Mouse (Mus musculus): ENCODE data around the gene 4933434E20Rik. TPM values are rescaled to one million over a fixed set of nuclear protein-coding genes. Genes with fewer than 3 reads are reported as not detected.

Gene 4933434E20Rik
- polyA plus RNA-seq, 1 experiment from 2014 or later = 206 TPM

DNA sequence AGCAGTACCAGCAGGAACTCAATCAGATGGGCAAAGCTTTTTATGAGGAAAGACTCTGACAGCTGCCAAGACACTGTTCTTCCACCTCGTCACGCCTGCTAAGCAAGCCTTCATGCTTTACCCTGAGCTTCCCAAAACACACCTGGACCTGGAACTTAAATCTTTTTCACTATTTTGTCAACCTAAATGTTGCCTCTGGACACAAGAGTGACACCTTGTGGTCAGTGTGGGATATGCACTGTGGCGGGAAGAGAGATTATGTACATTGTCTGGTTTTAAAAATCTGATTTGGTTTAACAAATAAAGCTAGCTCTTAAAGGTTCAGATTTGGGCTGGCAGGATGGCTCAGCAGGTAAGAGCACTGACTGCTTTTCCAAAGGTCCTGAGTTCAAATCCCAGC lies 14.1 kb downstream of the 4933434E20Rik start:
- H3K36me3 ChIP-seq = peaks cover 32% of the 10 kb centered on the region
- no peak for ATAC-seq (ENCODE audit: low FRiP score)
- H3K27ac ChIP-seq (replicated peaks) = no peak overlapping the region
- no peak overlapping the region for H3K4me3 ChIP-seq (replicated peaks)
- no peaks in the 10 kb centered on the region for H3K9me3 ChIP-seq (replicated peaks)
- no peaks in the 10 kb centered on the region for H3K4me1 ChIP-seq
- H3K27me3 ChIP-seq (replicated peaks) = no peaks in the 10 kb centered on the region
- no peak overlapping the region for H3K9ac ChIP-seq (replicated peaks)
- 60% methylated on average over 3 of the region's 3 CpGs for WGBS
- no peak overlapping the region for H3K4me2 ChIP-seq

DNA sequence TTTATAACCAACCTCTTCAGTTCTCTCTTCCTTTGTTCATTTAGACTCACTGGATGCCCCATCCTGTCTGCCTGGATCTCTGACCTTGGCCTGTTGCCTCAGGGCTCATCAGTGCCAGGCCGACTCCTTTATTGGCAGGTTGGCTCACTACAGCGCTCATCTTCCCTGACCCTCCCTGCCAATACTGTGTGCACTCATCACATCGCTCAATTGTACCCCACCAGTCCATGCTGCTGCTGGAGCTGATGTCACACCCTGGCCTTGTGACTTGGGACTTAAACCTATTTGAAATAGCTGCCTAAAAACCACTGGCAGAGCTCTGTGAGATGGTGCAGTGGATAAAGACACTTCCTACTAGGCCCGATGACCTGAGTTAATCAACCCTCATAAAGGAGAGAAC lies 16.4 kb downstream of the 4933434E20Rik start:
- no peak for ATAC-seq (ENCODE audit: low FRiP score)

DNA sequence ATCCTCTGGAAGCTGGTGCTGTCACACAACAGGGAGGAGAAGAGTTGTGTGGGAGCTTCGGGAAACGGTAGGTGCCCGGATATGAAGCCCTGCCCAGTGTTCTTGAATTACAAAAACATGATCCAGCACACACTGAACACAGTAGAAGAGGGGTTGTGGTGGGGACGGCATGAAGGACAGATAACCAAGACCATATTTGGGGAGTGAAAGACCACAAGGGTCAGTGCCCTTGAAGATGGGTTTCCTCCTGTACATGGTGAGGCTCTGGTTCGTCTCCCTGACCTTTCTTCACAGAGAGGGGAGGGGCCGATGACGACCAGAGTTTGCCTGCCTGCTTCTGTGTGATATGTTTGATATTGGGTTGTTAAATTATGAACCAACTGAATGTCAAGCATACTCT lies 18.3 kb downstream of the 4933434E20Rik start:
- ATAC-seq (ENCODE audit: low FRiP score) = no peak
- H3K9ac ChIP-seq (replicated peaks) = no peak overlapping the region
- H3K4me2 ChIP-seq = no peak overlapping the region
- no peaks in the 10 kb centered on the region for H3K27me3 ChIP-seq (replicated peaks)
- no peaks in the 10 kb centered on the region for H3K9me3 ChIP-seq (replicated peaks)
- WGBS = 89% methylated on average over 7 of the region's 7 CpGs
- no peaks in the 10 kb centered on the region for H3K4me1 ChIP-seq
- no peak overlapping the region for H3K27ac ChIP-seq (replicated peaks)
- H3K4me3 ChIP-seq (replicated peaks) = no peak overlapping the region
- peaks cover 6% of the 10 kb centered on the region for H3K36me3 ChIP-seq

More for the DNA sequence above, 16.4 kb downstream of the 4933434E20Rik start:
- peaks cover 13% of the 10 kb centered on the region for H3K36me3 ChIP-seq
- WGBS = 93% methylated on average over 4 of the region's 4 CpGs
- H3K4me2 ChIP-seq = no peak overlapping the region
- H3K27ac ChIP-seq (replicated peaks) = no peak overlapping the region
- no peaks in the 10 kb centered on the region for H3K27me3 ChIP-seq (replicated peaks)
- H3K9me3 ChIP-seq (replicated peaks) = no peaks in the 10 kb centered on the region
- no peaks in the 10 kb centered on the region for H3K4me1 ChIP-seq
- H3K9ac ChIP-seq (replicated peaks) = no peak overlapping the region
- no peak overlapping the region for H3K4me3 ChIP-seq (replicated peaks)

DNA sequence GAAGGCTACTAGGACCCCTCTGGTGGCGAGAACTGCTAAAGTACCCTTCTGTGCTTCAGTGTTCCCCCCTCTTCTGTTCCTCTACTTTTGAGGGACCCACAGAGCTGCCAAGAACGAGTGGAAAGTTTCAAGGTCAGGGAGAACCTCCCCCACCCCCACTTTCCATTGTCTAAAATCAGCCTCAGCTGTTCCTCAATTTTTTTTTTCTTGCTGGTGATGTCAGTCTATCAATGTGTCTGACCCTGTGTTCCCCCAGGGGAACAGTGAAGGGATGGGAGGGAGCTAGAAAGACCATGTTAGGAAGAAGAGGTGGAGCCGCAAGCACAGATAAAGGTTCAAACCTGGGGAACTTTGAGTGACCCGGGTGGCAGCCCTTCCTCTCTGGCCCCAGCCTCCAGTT lies 20.9 kb downstream of the 4933434E20Rik start, which contains the start of gene Tpm3:
Gene Tpm3, plus strand, starts transcription at position 356 of the 400 bp plus-strand sequence.
- H3K4me1 ChIP-seq = peaks cover 6% of the 10 kb centered on the region
- no peak within 1 kb of the TSS for H3K9ac ChIP-seq (replicated peaks)
- H3K36me3 ChIP-seq = no peaks in the 10 kb centered on the region
- no peak for ATAC-seq (ENCODE audit: low FRiP score)
- no peak within 1 kb of the TSS for H3K4me3 ChIP-seq (replicated peaks)
- H3K27me3 ChIP-seq (replicated peaks) = no peaks in the 10 kb centered on the region
- no peak within 1 kb of the TSS for H3K4me2 ChIP-seq
- H3K9me3 ChIP-seq (replicated peaks) = no peaks in the 10 kb centered on the region
- H3K27ac ChIP-seq (replicated peaks) = no peak within 1 kb of the TSS
- WGBS = 83% methylated on average over 4 of the region's 4 CpGs

DNA sequence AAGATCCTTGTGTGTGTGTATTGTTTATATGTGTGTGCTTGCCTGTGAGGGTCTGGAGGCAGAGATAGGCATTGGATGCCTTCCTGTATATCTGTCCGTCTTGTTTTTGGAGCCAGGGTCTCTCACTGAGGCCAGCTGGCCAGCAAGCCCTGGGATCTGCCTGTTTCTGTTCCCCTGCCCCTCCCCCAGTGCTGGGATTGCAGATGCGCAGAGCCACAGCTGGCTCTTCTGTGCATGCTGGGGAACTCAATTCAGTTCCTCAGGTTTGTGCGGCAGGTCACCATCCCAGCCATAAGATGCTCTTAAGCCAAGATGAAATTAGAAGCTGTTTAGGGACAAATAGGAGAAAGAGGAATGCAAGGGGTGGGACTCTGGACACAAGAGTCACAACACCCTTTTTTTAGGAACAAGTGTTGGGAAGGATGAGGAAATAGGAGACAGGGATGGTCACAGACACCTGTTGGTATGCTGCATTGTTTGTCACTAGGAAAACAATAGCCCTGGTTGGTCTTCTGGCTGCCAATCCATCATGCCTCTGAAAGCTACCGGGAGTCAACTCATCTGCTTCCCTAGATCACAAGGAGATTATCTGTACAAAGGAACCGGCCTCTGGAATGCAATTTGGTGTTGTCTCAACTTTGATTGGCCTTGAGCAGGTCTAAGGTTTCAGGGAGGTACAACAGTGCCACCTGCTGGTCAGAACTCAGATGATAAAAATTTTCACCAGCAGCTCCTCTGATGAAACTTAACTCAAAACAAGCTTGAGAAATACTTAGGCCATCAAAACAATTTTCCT lies 25.7 kb downstream of the 4933434E20Rik start:
- Histone ChIP-seq H3K4me2 (peak overlapping the region; percentile 38), H3K9me3 (replicated peaks) (no peaks in the 10 kb centered on the region), H3K9ac (replicated peaks) (no peak overlapping the region), H3K27ac (replicated peaks) (no peak overlapping the region), H3K36me3 (no peaks in the 10 kb centered on the region), H3K27me3 (replicated peaks) (no peaks in the 10 kb centered on the region), H3K4me1 (peaks cover 33% of the 10 kb centered on the region), H3K4me3 (replicated peaks) (no peak overlapping the region)
- 10% methylated on average over 5 of the region's 5 CpGs for WGBS
- no peak for ATAC-seq (ENCODE audit: low FRiP score)

DNA sequence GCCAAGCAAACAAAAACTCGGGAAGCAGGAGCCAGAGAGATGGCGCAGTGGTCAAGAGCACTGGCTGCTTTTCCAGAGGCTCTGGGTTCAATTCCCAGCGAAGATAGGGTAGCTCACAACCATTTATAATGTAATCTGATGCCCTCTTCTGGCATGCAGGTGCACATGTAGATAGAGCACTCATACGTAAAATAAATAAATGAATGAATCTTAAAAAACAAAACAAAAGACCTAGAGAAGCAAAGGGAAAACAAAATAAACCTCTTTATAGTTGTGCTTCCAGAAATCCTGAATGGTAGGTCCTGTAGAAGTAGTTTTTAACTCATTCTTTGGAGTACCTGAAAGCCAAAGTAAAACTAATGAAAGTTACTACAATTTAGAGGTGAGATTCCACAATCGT lies 26.8 kb downstream of the 4933434E20Rik start:
- no peak overlapping the region for H3K4me2 ChIP-seq
- H3K27me3 ChIP-seq (replicated peaks) = no peaks in the 10 kb centered on the region
- no peak overlapping the region for H3K9ac ChIP-seq (replicated peaks)
- peaks cover 44% of the 10 kb centered on the region for H3K4me1 ChIP-seq
- no peaks in the 10 kb centered on the region for H3K9me3 ChIP-seq (replicated peaks)
- no peak overlapping the region for H3K4me3 ChIP-seq (replicated peaks)
- no peaks in the 10 kb centered on the region for H3K36me3 ChIP-seq
- WGBS = 57% methylated on average over 5 of the region's 5 CpGs
- ATAC-seq (ENCODE audit: low FRiP score) = no peak
- no peak overlapping the region for H3K27ac ChIP-seq (replicated peaks)

DNA sequence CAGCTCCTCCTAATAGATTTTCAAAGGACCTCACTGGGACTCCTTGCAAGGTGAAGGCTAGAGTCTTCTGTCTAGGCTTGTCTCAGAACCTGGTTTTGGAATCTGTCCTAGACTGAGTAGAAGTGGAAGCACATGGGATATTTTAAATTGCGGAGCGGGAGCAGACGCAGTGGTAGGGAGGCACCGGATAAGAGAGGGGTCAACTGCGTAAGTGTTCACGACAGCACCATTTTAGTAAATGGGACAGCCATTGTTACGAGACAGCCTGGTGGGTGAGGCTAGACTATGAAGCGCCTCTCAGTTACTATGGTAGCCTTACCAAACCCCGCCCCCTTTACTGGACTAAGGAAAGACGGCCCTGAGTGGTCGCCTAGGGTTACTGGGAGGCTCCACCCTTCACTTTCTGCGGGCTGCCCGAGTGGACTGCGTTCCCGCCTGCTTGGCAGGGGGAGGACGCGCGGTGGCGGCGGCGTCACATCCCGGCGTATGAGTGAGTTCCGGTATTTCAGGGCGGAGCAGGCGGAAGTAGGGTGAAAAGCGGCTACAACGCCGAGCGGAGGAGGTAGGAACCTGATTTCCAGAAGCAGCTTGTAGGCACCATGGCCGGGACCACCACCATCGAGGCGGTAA lies 27.8 kb downstream of the 4933434E20Rik start:
- peak overlapping the region; percentile 89 for H3K4me2 ChIP-seq
- no peaks in the 10 kb centered on the region for H3K36me3 ChIP-seq
- ATAC-seq (ENCODE audit: low FRiP score) = peak; percentile 95
- no peaks in the 10 kb centered on the region for H3K27me3 ChIP-seq (replicated peaks)
- peak overlapping the region; percentile 93 for H3K27ac ChIP-seq (replicated peaks)
- H3K9me3 ChIP-seq (replicated peaks) = no peaks in the 10 kb centered on the region
- WGBS = under 1% methylated on average over 33 of the region's 33 CpGs
- peak overlapping the region; percentile 98 for H3K4me3 ChIP-seq (replicated peaks)
- peak overlapping the region; percentile 85 for H3K9ac ChIP-seq (replicated peaks)
- H3K4me1 ChIP-seq = peaks cover 54% of the 10 kb centered on the region

DNA sequence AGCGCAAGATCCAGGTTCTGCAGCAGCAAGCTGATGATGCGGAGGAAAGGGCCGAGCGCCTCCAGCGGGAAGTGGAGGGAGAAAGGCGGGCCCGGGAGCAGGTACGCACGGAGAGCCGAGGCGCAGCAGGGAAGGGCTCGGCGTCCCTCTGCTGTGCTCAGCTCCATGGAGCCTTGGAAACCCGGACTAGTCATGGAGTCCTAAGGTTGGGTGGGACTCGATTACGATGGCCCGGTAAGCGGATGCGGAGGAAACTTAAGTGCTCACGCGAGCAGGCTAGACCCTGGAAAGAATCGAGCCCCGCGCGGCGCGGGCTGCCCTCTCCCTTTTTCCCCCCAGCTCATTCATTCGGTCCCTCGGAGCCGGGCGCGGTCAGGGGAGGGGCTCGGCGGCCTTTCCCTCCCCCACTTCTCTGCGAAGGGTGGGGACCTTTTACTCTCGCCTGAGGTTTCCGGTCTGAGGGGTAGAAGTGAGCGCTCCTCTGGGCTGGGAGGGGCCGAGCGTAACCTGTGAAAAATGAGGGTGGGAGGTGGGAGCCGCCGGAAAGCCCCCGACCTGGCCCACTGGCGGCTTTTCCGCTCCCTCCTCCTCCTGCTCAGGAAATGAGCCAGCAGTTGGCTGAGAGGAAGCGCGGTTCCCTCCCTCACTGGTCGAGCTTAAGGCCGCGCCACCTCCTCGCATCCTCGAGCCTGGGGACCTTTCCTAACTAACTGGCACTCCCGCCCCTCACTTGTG lies 28.5 kb downstream of the 4933434E20Rik start:
- peak overlapping the region; percentile 89 for H3K4me2 ChIP-seq
- peak overlapping the region; percentile 93 for H3K27ac ChIP-seq (replicated peaks)
- under 1% methylated on average over 48 of the region's 53 CpGs for WGBS
- H3K4me1 ChIP-seq = peaks cover 60% of the 10 kb centered on the region
- H3K36me3 ChIP-seq = no peaks in the 10 kb centered on the region
- H3K4me3 ChIP-seq (replicated peaks) = peak overlapping the region; percentile 98
- H3K9me3 ChIP-seq (replicated peaks) = no peaks in the 10 kb centered on the region
- H3K9ac ChIP-seq (replicated peaks) = peak overlapping the region; percentile 85
- peak; percentile 71 for ATAC-seq (ENCODE audit: low FRiP score)
- no peaks in the 10 kb centered on the region for H3K27me3 ChIP-seq (replicated peaks)

DNA sequence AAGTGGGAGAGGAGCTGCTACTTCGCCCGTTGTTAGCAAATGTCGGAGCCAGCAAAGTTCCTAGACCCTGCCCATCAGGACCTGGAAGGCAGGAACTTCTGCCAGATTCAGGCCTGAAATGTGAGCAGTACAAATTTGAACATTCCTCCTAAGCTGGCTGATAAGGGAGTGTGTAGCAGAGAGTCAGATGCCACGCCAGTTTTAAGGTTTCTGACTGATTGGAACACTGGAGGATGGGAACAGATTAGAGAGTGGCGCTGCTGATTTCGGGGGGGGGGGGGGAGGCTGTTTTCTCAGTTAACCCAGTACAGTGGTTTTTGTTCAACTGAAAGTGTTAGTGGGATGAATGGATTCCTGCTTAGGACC lies 29.0 kb downstream of the 4933434E20Rik start:
- Histone ChIP-seq H3K4me3 (replicated peaks) (peak overlapping the region; percentile 98), H3K4me2 (peak overlapping the region; percentile 89), H3K4me1 (peaks cover 65% of the 10 kb centered on the region), H3K9ac (replicated peaks) (peak overlapping the region; percentile 85), H3K36me3 (no peaks in the 10 kb centered on the region), H3K27ac (replicated peaks) (peak overlapping the region; percentile 93), H3K9me3 (replicated peaks) (no peaks in the 10 kb centered on the region), H3K27me3 (replicated peaks) (no peaks in the 10 kb centered on the region)
- ATAC-seq (ENCODE audit: low FRiP score) = no peak
- 2% methylated on average over 6 of the region's 6 CpGs for WGBS

DNA sequence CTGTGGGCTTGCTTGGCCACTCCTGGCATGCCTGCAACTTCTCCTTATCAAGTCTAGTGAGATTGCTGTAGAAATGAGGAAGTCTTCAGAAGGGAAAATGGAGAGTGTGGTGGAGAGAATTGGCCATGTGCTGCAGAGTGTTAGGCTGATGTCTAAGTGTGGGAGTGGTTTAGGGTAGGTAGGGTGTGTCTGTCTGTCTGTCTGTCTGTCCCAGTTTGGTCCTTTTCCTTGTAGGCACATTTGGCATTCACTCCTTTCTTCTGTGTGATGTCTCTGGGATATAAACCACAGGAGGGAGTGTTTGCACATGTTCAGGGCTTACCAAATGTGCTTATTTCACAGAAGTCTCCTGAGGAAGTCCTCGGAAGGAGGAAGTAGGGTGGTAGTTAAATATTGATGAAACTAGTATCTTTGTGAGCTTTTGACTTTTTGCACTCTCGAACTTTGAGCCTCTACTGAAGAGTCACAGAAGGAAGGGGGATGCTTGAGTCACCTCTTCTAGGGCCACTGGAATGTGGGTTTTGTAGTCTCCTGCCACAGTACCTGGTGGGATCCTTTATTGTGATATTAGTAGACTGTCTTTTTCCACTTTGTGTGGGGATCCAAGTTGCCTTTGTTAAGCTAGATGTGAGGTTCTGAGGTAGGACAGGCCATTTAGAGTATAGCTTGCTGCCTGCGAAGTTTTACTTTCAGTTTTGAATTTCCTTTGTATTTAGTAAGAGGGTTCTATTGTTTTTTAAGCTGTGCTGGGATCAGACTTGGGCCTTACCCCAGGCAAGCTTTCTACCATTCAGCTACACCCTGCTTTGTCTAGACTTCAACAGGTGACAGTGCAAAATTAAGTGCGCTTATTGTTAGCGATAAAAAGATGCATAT lies 30.2 kb downstream of the 4933434E20Rik start:
- Histone ChIP-seq H3K9me3 (replicated peaks) (no peaks in the 10 kb centered on the region), H3K27ac (replicated peaks) (no peak overlapping the region), H3K9ac (replicated peaks) (peak overlapping the region; percentile 28; the same call in 1 of the 2 replicates), H3K36me3 (peaks cover 2% of the 10 kb centered on the region; the same call in 1 of the 2 replicates), H3K4me2 (peak overlapping the region; percentile 89), H3K4me3 (replicated peaks) (peak overlapping the region; percentile 98), H3K27me3 (replicated peaks) (no peaks in the 10 kb centered on the region), H3K4me1 (peaks cover 65% of the 10 kb centered on the region)
- no peak for ATAC-seq (ENCODE audit: low FRiP score)
- 81% methylated on average over 5 of the region's 5 CpGs for WGBS

DNA sequence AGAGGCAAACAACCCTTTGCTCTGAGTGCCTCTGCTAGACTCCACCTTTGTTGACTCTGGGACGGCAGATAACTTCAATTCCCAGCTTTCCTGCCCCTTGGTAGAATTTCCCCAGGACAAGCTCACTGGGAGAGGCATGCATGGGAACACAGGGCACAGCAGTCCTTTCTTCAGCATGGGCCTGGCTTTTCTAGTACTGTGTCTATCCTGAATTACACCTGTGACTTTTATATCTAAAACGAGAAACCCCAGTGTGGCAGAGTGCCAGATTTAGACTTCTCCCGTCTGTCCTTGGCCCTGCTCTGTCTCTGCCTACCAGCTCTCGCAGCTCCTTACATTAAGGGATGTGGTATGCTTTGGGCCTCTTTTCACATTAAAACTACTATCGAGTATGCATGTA lies 31.6 kb downstream of the 4933434E20Rik start:
- H3K4me1 ChIP-seq = peaks cover 58% of the 10 kb centered on the region
- H3K36me3 ChIP-seq = peaks cover 13% of the 10 kb centered on the region
- no peak for ATAC-seq (ENCODE audit: low FRiP score)
- 67% methylated on average over 5 of the region's 5 CpGs for WGBS
- peak overlapping the region; percentile 22 for H3K4me2 ChIP-seq
- no peak overlapping the region for H3K9ac ChIP-seq (replicated peaks)
- no peaks in the 10 kb centered on the region for H3K9me3 ChIP-seq (replicated peaks)
- H3K27ac ChIP-seq (replicated peaks) = peak overlapping the region; percentile 7; the same call in 1 of the 2 replicates
- no peak overlapping the region for H3K4me3 ChIP-seq (replicated peaks)
- no peaks in the 10 kb centered on the region for H3K27me3 ChIP-seq (replicated peaks)
